Mouse (Mus musculus) G1E-ER4 (cell line): Measurements from ENCODE around the gene Hcfc1. TPM values are rescaled to one million over a fixed set of nuclear protein-coding genes. Genes with fewer than 3 reads are reported as not detected.

Source experiments
- GATA1 ChIP-seq: IDR thresholded peaks from one replicate; pipeline ENCODE4 v1.8.0; 2012; ENCODE audit warnings: low read length, inconsistent platforms
- polyA plus RNA-seq: library from polyadenylated mRNA; stranded (reverse); fragments of >175 nt; gene quantifications from 2 replicates; pipeline ENCODE4 v1.2.3, GENCODE M21; 2012

Hcfc1 gene
- 168 and 221 TPM in 2 replicates for polyA plus RNA-seq

GRCm38 (mm10) chrX:73966248-73967176 lies at the start of gene Hcfc1:
Hcfc1 (minus strand) TSS chrX:73966357.
- no peak for TF ChIP-seq GATA1

DNA sequence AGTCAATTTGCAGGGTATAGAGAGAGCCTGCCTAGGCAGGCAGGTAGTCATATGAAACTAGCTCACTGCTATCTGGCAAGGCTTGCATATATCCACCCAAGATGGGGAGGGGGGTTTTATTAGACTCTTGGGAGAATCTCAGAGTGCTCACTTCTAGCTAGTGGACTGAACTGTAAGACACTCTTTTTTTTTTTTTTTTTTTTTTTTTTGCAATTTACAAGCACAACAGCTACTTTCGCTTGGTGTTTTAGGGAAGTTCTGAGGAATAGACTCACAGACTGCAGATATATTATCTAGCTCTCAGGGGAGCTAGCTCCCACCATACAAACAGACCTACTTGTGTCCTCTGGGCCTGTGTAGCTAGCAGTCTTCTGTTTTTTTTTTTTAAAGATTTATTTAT lies 48.4 kb upstream of the Hcfc1 start:
- TF ChIP-seq GATA1: no peak

DNA sequence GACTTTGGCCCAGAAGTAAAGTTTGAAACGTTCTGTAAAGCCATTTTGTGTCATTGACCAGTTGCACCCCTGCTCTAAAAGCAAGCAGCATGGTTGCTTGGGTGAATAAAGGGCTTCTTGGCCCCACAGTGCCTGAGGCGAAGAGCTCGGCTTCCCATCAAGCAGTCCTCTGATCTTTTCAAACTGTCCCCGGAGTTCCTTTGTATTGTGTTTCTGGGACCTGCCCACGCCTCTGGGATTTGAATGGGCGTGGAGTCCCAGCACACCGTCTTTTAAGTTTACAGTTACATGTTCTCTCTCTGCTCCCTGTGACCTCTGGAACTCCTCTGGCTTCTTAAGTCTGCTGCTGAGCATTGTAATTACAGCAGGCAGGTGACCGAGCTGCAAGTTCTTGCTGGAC lies 41.9 kb upstream of the Hcfc1 start:
- TF ChIP-seq GATA1: no peak

- TF ChIP-seq GATA1: no peak
These were observed 40.2 kb upstream of the Hcfc1 start for GRCm38 (mm10) chrX:74006401-74006800.

DNA sequence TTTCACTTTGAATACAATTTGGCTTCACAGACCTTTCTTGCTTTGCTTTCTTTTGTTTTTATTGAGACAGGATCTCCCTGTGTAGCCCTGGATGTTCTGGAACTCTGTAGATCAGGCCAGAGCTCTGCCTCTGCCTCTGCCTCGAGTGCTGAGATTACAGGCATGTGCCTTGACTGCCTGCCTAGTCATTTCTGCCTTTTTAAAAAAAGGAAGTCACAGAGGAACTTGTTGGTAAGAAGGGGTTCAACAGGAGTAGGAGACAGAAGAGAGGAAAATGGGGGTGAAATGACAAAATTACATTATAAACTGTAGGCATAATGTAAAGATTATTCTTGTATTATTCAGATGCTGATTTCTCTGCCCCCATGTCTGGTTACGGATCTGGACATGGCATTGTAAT lies 37.5 kb upstream of the Hcfc1 start:
- no peak for TF ChIP-seq GATA1

GRCm38 (mm10) chrX:74001024-74001423 lies 34.9 kb upstream of the Hcfc1 start:
- TF ChIP-seq GATA1: no peak

- no peak for TF ChIP-seq GATA1
These were observed 33.0 kb upstream of the Hcfc1 start for GRCm38 (mm10) chrX:73998911-73999869.

DNA sequence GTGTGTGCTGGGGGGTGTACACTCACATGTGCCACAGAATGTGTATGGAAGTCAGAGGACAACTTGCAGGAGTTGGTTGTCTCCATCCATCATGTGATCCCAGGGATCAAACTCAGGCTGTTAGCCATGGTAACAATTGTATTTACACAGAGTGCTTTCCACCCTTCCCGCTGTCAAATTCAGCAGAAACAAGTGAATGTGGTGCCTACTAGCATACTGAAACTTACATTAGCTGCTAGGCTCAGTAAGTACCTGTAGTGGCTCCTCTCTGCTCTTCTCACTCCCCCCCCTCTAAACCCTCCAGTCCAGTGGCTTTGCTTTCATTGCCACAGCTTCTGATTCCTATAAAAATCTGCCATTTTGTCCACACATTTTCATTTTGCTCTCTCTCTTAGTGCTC lies 11.6 kb upstream of the Hcfc1 start:
- TF ChIP-seq GATA1: no peak

GRCm38 (mm10) chrX:73976283-73976682 lies 10.1 kb upstream of the Hcfc1 start:
- no peak for TF ChIP-seq GATA1

GRCm38 (mm10) chrX:73972774-73973173 lies 6.6 kb upstream of the Hcfc1 start:
- TF ChIP-seq GATA1: no peak

GRCm38 (mm10) chrX:73970781-73971180 lies 4.6 kb upstream of the Hcfc1 start:
- TF ChIP-seq GATA1: no peak

GRCm38 (mm10) chrX:73969729-73970128 lies 3.6 kb upstream of the Hcfc1 start:
- TF ChIP-seq GATA1: no peak

GRCm38 (mm10) chrX:73969167-73969566 lies 3.0 kb upstream of the Hcfc1 start:
- no peak for TF ChIP-seq GATA1

DNA sequence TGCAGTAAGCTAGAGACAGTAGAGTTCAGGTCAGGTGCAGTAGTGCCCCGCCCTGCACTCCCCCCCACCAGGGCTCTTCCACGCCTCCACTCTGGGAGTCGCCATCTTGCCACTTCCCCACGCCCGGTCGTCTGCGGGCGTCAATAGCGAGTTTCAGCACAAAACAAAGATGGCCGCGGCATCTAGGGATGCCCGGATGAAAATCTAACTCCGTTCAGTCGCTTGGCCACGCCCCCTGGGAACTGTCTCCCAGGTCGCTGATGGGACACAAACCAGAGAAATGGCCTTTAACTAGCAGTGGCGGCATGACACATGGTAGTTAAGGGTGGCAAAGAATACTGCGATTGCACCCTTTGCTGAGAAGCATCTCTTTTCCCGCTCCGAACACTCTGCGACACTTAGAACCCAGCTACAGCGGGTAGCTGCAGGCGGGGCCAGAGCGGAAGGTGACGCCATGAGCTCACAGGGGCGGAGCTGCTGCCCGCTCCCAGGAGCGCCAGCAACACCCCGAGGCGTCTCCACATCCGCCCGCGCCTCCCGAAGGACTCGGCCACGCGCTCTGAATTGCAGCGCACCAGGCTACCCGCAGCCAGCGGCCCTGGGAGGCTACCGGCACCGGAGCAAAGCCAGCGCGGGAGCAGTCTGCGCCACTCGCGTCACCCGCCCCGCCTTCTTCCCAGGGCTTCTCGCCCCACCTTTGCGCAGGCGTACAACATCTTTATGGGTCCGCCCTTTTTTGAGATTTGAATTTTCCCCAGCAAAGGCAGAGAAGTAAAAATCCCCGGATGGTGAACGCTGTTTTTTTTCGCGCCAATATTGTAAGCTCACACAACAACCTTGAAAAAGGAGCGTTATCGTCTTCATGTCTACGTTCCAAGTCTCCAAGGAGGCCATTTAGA lies 1.3 kb upstream of the Hcfc1 start:
- TF ChIP-seq GATA1: no peak

DNA sequence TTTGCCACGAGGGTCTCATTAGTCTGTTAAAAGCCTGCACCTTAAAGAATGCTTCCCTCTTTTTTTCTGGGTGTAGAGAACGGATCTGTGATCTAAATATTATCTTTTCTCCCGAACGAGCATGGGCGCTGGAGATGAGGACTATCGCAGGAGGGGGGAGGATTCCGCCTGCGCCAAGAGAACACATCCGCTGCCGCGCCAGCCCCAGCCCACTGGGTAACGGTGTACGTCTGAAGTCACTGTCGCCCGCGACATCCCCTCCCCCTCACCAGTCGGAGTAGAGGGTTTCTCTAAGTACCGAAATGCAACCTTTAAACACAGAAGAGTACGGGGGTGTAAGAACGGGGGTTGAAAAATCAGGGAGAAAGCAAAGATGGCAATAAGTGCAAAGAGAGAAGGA lies 850 bp downstream of the Hcfc1 start:
- TF ChIP-seq GATA1: no peak
